Mouse (Mus musculus) intestine, postnatal 0 days (tissue): Measurements from ENCODE around the gene Hnrnpa3. TPM values are rescaled to one million over a fixed set of nuclear protein-coding genes. Genes with fewer than 3 reads are reported as not detected.
A peak's percentile ranks its signal among the peaks of the same experiment; 100 is the strongest.

ENCODE experiments used
- ATAC-seq: fragments of 200-750 bp; cut with Nextera tagmentation; 2 replicates; pipeline ENCODE4 v1.8.0; 2017; ENCODE audit warnings: mild to moderate bottlenecking, moderate TSS enrichment, moderate library complexity
- H3K27ac ChIP-seq: fragments of 300-500 bp; sonication (generic); 2 replicates; pipeline ENCODE4 v1.5.1; 2014; ENCODE audit warnings: mild to moderate bottlenecking, low read depth, low read length, moderate library complexity
- H3K27me3 ChIP-seq: fragments of 300-500 bp; sonication (generic); replicated peaks from 2 replicates; pipeline ENCODE4 v1.6.1; 2014; ENCODE audit warnings: low read length, mixed read lengths; ENCODE audit not compliant: control insufficient read depth, insufficient read depth
- H3K36me3 ChIP-seq: fragments of 300-500 bp; sonication (generic); 2 replicates; pipeline ENCODE4 v1.6.1; 2014; ENCODE audit warnings: mild to moderate bottlenecking, moderate library complexity; ENCODE audit not compliant: control insufficient read depth, insufficient read depth
- H3K4me1 ChIP-seq: fragments of 300-500 bp; sonication (generic); replicated peaks from 2 replicates; pipeline ENCODE4 v1.6.1; 2014; ENCODE audit warnings: antibody characterized with exemption, low read length, mixed read lengths; ENCODE audit not compliant: control insufficient read depth, insufficient read depth
- H3K4me2 ChIP-seq: fragments of 300-500 bp; sonication (generic); replicated peaks from 2 replicates; pipeline ENCODE4 v1.6.1; 2014; ENCODE audit warnings: low read depth, mild to moderate bottlenecking, moderate library complexity
- H3K4me3 ChIP-seq: fragments of 300-500 bp; sonication (generic); 2 replicates; pipeline ENCODE4 v1.5.1; 2014; ENCODE audit warnings: low read depth, low read length
- H3K9ac ChIP-seq: fragments of 300-500 bp; sonication (generic); 2 replicates; pipeline ENCODE4 v1.6.1; 2014; ENCODE audit warnings: mild to moderate bottlenecking, low read depth, low read length
- H3K9me3 ChIP-seq: fragments of 300-500 bp; sonication (generic); 2 replicates; pipeline ENCODE4 v1.6.1; 2016; ENCODE audit warnings: mixed run types; ENCODE audit not compliant: control insufficient read depth
- CTCF ChIP-seq: sonication (generic); IDR thresholded peaks from 2 replicates; pipeline ENCODE4 v1.5.1; 2016; ENCODE audit warnings: low read depth, mild to moderate bottlenecking, control low read depth, antibody characterized with exemption, moderate library complexity
- WGBS: fragments of 180-500 bp; shearing (Covaris S2); extraction: QIAGEN DNeasy Blood & Tissue Kit; methylation state at CpG from one replicate; pipeline ENCODE4 v1.1.7; 2014; 5-methylcytosine and 5-hydroxymethylcytosine counted together
- polyA plus RNA-seq: library from polyadenylated mRNA; unstranded; fragments of >200 nt; fragmentation: Nextera tagmentation; extraction: Ambion mirVana; gene quantifications from 2 replicates; pipeline ENCODE4 v1.2.1, GENCODE M21; 2015

Gene Hnrnpa3
- polyA plus RNA-seq, 1 experiment from 2014 or later: 149 TPM

DNA sequence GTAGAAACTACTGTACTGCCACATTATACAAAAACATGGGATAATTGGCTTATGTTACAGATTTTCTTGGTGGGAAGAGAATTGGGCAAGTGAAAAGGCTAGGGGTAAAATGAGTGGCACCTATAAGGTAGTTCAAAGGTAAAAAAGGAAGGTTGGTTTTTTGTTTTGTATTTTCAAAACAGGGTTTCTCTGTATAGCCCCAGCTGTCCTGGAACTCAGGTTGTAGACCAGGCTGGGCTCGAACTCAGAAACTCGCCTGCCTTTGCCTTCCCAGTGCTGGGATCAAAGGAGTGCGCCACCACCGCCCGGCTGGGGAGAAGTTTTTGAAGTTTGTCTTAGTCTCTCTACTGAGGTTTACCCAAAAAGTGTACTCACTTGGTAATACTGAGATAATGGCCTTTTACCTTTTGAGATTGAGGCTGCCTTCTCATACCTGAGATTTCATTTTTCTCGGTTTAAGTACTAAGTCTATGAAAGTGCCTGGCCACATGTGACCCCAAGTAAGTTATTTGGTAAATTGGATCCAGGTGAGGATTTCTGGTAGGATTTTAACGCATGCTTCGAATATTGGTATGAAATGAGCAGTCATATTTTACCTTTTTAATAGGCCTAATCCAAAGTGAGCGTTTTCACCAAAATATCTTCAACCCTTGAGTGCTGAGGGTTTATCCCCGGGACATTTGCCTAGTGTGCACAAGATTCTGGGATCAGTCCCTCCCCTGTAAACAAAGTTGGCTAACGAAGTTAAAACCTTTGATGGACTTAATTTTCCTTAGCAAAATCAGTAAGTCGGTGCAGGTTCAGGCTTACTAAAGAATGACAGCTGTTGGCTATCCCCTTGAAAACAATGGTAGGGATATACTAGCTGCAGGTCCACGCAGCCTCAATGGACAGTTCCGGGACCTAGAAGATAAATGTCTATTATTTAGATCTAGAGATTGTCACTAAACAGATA, 10.7 kb downstream of the Hnrnpa3 start:
- Histone ChIP-seq H3K4me1 (no peaks in the 10 kb centered on the region), H3K9ac (no peak overlapping the region), H3K4me3 (no peak overlapping the region), H3K36me3 (peaks cover 16% of the 10 kb centered on the region), H3K9me3 (no peaks in the 10 kb centered on the region), H3K4me2 (no peak overlapping the region), H3K27me3 (no peaks in the 10 kb centered on the region), H3K27ac (no peak overlapping the region)
- ATAC-seq: peak; percentile 29; the same call in 1 of the 2 replicates
- TF ChIP-seq CTCF: no peak
- WGBS: 38% methylated on average over 14 of the region's 14 CpGs

DNA sequence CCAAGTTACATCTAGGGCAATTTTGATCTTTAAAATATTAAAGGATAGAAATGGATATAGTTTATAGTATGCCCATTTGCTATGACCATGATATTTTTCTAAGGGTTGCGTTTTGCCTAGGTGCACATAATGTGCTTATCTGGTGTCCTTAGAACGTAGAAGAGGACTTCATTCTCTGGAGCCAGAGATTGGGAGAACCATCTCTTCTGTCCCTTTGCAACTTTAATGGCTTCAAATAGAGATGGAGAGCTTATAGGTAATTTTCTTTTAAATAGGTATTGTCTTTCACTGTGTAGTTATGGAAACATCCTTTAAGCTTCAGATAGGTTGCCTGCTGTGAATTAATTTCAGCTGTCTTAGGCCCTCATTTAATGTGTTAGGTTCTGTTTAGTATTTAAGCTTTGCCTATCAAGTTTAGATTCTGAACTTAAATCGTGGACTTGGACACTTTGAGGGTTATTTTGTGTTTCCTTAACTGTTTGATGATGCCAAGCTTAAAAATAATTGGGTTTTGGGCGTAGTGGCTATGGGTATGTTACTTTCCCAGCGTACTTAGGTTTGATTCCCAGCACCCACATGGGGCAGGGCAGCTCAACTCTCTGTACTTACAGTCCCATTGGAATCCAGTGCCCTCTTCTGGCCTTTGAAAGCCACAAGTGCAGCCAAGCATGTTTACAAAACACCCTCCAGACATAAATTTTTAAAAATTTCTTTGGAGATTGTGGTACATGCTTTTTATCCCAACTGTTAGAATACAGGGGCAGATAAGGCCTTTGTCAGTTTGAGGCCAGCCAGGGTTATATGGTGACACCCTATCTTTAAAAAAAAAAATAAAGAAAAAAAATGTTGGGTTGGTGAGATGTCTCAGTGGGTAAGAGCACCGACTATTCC, 11.6 kb downstream of the Hnrnpa3 start:
- TF ChIP-seq CTCF: peak; percentile 40
- H3K4me2 ChIP-seq: no peak overlapping the region
- H3K27ac ChIP-seq: no peak overlapping the region
- ATAC-seq: no peak; the same call in 1 of the 2 replicates
- H3K9me3 ChIP-seq: no peaks in the 10 kb centered on the region
- H3K4me1 ChIP-seq: no peaks in the 10 kb centered on the region
- no peaks in the 10 kb centered on the region for H3K27me3 ChIP-seq
- no peak overlapping the region for H3K4me3 ChIP-seq
- H3K9ac ChIP-seq: no peak overlapping the region
- peaks cover 16% of the 10 kb centered on the region for H3K36me3 ChIP-seq
- whole genome bisulfite sequencing: 79% methylated on average over 6 of the region's 6 CpGs

DNA sequence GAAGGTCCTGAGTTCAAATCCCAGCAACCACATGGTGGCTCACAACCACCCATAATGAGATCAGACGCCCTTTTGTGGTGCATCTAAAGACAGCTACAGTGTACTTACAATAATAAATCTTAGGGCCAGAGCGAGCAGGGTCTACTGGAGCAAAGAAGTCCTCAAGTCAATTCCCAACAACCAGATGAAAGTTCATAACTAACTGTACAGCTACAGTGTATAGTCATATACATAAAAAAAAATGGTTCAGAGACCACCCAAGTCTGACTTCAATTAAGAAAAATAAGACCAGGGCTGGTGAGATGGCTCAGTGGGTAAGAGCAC, 12.2 kb downstream of the Hnrnpa3 start:
- WGBS: 64% methylated on average over 2 of the region's 2 CpGs
- Histone ChIP-seq H3K4me2 (no peak overlapping the region), H3K4me3 (no peak overlapping the region), H3K9ac (no peak overlapping the region), H3K4me1 (no peaks in the 10 kb centered on the region), H3K9me3 (no peaks in the 10 kb centered on the region), H3K36me3 (peaks cover 23% of the 10 kb centered on the region), H3K27ac (no peak overlapping the region), H3K27me3 (no peaks in the 10 kb centered on the region)
- no peak for ATAC-seq
- TF ChIP-seq CTCF: no peak

DNA sequence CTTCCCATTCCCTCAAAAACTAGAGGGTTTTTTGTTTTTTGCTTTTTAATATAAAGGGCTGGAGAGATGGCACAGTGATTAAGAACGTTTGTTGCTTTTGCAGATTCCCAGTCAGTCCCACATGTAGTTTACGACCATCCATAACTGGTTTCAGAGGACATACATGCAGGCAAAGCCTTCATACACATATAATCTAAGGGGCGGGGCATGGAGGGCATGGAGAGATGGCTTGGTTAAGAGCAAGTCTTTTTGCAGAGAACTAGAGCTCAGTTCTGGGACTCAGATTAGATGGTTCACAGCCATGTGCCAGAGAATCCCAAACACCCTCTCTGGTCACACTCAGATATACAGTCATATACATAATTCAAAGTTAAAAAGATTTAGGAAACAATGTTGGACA, 13.5 kb downstream of the Hnrnpa3 start:
- no peak for TF ChIP-seq CTCF
- no peaks in the 10 kb centered on the region for H3K4me1 ChIP-seq
- ATAC-seq: no peak
- H3K27me3 ChIP-seq: no peaks in the 10 kb centered on the region
- H3K9me3 ChIP-seq: no peaks in the 10 kb centered on the region
- no peak overlapping the region for H3K27ac ChIP-seq
- peaks cover 35% of the 10 kb centered on the region for H3K36me3 ChIP-seq
- H3K4me2 ChIP-seq: no peak overlapping the region
- no peak overlapping the region for H3K9ac ChIP-seq
- no peak overlapping the region for H3K4me3 ChIP-seq
- 56% methylated on average over 3 of the region's 3 CpGs for WGBS

DNA sequence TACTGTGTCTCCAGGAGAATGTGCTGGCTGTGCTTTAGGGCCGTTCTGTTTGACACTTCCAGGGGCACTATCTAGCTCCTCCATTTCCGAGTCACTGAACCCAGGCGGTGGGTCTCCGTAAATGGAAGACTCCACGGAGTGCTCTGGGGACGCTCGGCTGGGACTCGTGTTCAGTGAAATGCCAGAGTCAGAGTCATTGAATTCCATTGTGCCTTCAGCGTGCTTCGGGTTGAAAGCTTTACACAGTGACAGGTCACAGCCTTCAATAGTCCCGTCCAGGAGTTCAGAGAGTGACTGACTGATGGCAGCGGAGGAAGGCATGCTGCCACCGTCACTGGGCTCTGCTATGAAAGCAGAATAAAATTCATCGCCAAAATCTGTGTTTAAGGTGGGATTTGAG, 17.5 kb downstream of the Hnrnpa3 start:
- H3K27ac ChIP-seq: no peak overlapping the region
- H3K9me3 ChIP-seq: no peaks in the 10 kb centered on the region
- no peak for ATAC-seq
- TF ChIP-seq CTCF: no peak
- H3K4me2 ChIP-seq: no peak overlapping the region
- no peaks in the 10 kb centered on the region for H3K4me1 ChIP-seq
- H3K27me3 ChIP-seq: no peaks in the 10 kb centered on the region
- WGBS: 89% methylated on average over 14 of the region's 14 CpGs
- no peak overlapping the region for H3K9ac ChIP-seq
- peaks cover 55% of the 10 kb centered on the region for H3K36me3 ChIP-seq
- H3K4me3 ChIP-seq: no peak overlapping the region

DNA sequence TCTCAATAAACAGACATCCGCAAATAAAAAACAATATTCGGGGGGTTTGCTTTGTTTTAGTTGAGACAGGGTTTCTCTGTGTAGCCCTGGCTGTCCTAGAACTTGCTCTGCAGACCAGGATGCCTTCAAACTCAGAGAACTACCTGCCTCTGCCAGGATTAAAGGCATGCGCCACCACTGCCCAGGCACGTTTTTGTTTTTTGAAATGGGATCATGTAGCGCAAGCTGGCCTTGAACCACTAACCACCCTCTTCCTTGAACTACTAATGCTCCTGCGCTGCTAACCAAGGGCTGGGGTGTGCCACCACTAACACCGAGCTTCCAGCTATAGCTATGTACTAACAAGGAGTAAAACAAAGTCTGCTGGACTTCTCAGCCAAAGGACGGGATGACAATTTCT, 20.9 kb downstream of the Hnrnpa3 start:
- 83% methylated on average over 8 of the region's 8 CpGs for WGBS
- H3K4me3 ChIP-seq: no peak overlapping the region
- no peaks in the 10 kb centered on the region for H3K9me3 ChIP-seq
- no peak overlapping the region for H3K27ac ChIP-seq
- H3K9ac ChIP-seq: no peak overlapping the region
- H3K4me1 ChIP-seq: 0 out of 2 replicates have a peak, but pooled peaks cover 3% of the 10 kb centered on the region
- no peak for ATAC-seq
- no peak overlapping the region for H3K4me2 ChIP-seq
- no peaks in the 10 kb centered on the region for H3K27me3 ChIP-seq
- no peak for TF ChIP-seq CTCF
- H3K36me3 ChIP-seq: peaks cover 41% of the 10 kb centered on the region
